Mouse (Mus musculus) heart, embryonic 10.5 days (tissue): ENCODE data around the gene Frat2. TPM values are rescaled to one million over a fixed set of nuclear protein-coding genes. Genes with fewer than 3 reads are reported as not detected.

ENCODE experiments used
- DNase-seq: peaks from one replicate; pipeline ENCODE4 v3.0.0-alpha.2; 2017; ENCODE audit warnings: low spot score
- H3K27ac ChIP-seq: fragments of 300-500 bp; sonication (generic); 2 replicates; pipeline ENCODE4 v1.5.1; 2016; ENCODE audit warnings: mild to moderate bottlenecking
- H3K27me3 ChIP-seq: fragments of 300-500 bp; sonication (generic); 2 replicates; pipeline ENCODE4 v1.6.1; 2016; ENCODE audit warnings: mild to moderate bottlenecking; ENCODE audit not compliant: poor library complexity, insufficient read depth, severe bottlenecking
- H3K36me3 ChIP-seq: fragments of 300-500 bp; sonication (generic); 2 replicates; pipeline ENCODE4 v1.6.1; 2016; ENCODE audit warnings: mild to moderate bottlenecking, moderate library complexity
- H3K4me1 ChIP-seq: fragments of 300-500 bp; sonication (generic); 2 replicates; pipeline ENCODE4 v1.6.1; 2016; ENCODE audit warnings: mild to moderate bottlenecking
- H3K4me3 ChIP-seq: fragments of 300-500 bp; sonication (generic); 2 replicates; pipeline ENCODE4 v1.5.1; 2016; ENCODE audit warnings: mild to moderate bottlenecking, moderate library complexity
- H3K9me3 ChIP-seq: fragments of 300-500 bp; sonication (generic); 2 replicates; pipeline ENCODE4 v1.6.1; 2016; ENCODE audit warnings: mild to moderate bottlenecking, moderate library complexity
- WGBS: fragments of 180-500 bp; shearing (Covaris S2); methylation state at CpG from one replicate; pipeline ENCODE4 v1.1.7; 2016; 5-methylcytosine and 5-hydroxymethylcytosine counted together
- polyA plus RNA-seq: library from polyadenylated mRNA; unstranded; fragments of >200 nt; fragmentation: Nextera tagmentation; extraction: Ambion mirVana; gene quantifications from 2 replicates; pipeline ENCODE4 v1.2.1, GENCODE M21; 2016

Frat2 gene
- polyA plus RNA-seq, 1 experiment from 2014 or later = 4.0 TPM

DNA sequence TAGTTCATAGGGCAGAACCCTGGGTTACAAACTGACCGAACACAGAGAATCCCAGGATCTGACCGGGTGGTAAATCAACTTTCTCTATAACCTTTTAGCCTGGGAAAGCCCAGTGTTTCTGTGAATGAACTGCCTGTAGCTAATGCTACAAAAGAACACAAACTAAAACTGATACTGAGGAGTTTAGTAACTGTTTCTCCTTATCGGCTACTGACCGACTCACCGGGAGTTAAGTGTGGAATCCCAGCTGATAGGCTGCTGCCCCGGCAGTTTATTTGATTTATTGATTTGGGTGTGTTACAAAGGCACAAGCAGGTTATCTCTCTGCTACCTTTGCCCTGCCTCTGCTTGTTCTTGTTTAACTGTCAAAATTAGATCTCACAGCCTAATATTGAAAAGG, 9.1 kb downstream of the Frat2 start:
- no peak for DNase-seq
- 29% methylated on average over 6 of the region's 6 CpGs for WGBS

DNA sequence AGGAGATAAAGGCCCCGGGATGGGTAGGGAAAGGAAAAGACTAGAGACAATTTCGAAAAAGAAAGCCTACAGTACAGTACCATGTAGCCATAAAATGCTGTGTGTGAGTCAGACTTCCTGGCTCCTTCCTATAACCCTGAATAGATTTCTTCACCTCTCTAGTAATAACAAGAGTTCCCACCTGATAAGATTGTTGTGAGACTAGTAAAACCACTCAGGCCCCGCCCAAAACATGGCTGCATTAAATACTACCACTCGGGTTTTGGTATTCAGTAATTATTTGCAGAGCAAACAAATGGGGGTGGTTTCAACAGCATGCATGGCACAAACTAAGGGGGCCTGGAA, 10.0 kb downstream of the Frat2 start:
- H3K4me3 ChIP-seq = peak overlapping the region; percentile 8; the same call in 1 of the 2 replicates
- no peaks in the 10 kb centered on the region for H3K36me3 ChIP-seq
- peaks cover 8% of the 10 kb centered on the region for H3K27me3 ChIP-seq
- DNase-seq = no peak
- WGBS = 29% methylated on average over 4 of the region's 4 CpGs
- no peaks in the 10 kb centered on the region for H3K9me3 ChIP-seq
- H3K4me1 ChIP-seq = peaks cover 46% of the 10 kb centered on the region
- H3K27ac ChIP-seq = peak overlapping the region; percentile 79

More for the DNA sequence above, 9.1 kb downstream of the Frat2 start:
- Histone ChIP-seq H3K4me1 (peaks cover 46% of the 10 kb centered on the region), H3K4me3 (no peak overlapping the region), H3K27me3 (no peaks in the 10 kb centered on the region), H3K27ac (peak overlapping the region; percentile 19; the same call in 1 of the 2 replicates), H3K9me3 (no peaks in the 10 kb centered on the region), H3K36me3 (no peaks in the 10 kb centered on the region)

DNA sequence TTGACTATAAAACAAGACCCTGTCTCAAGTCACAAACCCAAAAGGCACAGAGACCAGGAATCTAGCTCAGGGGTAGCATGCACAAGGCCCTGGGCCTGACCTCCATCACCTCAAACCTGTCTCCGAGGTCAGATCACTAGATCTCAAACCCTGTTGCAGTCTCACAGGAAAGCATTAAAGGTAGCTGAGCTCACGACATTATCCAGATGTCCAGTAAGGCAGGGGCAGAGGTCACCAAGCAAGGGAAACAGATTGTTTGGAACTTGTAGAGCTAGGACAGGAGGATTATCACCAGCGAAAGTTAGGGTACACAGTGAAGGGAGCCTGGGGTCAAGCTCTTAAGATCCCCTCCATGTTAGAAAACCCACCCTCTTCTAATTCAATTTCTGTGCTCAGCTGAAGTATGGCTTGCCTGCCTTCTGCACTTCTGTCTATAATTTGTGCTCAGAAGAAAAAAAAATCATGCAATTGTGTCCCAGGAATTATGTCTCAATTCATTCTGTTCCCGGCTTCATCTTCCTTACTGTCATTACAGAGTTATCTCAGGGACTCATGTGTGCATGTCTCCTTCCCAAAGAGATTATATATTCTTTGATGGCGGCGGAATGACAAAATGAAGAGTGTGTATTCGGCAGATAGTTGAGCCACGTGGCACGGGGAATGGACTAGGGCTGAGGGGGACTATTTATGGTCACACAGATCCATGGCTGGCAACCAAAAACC, 10.6 kb downstream of the Frat2 start:
- WGBS = 18% methylated on average over 9 of the region's 9 CpGs
- H3K4me1 ChIP-seq = peaks cover 46% of the 10 kb centered on the region
- peak overlapping the region; percentile 79 for H3K27ac ChIP-seq

DNA sequence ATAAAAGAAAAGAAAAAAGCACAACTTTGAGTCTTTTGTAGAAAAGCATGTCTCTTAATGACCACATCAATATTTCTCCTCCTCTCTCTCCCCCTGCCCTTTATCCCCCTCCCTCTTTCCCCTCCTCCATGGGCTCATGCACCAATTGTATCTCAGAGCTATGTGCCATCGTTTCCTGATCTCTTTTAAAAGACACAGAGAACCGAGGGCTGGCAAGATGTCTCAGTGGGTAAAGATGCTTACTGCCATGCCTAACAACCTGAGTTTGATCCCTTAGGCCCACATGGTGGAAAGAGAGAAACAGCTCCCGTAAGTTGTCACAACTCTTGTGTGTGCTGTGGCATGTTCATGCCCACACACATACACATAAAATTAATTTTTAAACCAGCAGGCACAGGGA, 11.2 kb downstream of the Frat2 start:
- no peak overlapping the region for H3K4me3 ChIP-seq
- no peaks in the 10 kb centered on the region for H3K36me3 ChIP-seq
- no peak for DNase-seq
- no peaks in the 10 kb centered on the region for H3K9me3 ChIP-seq
- H3K27me3 ChIP-seq = peaks cover 16% of the 10 kb centered on the region
- WGBS = 47% methylated on average over 3 of the region's 3 CpGs
- H3K27ac ChIP-seq = peak overlapping the region; percentile 79
- H3K4me1 ChIP-seq = peaks cover 51% of the 10 kb centered on the region

More for the DNA sequence above, 10.6 kb downstream of the Frat2 start:
- H3K36me3 ChIP-seq = no peaks in the 10 kb centered on the region
- no peaks in the 10 kb centered on the region for H3K9me3 ChIP-seq
- H3K4me3 ChIP-seq = no peak overlapping the region
- peaks cover 13% of the 10 kb centered on the region for H3K27me3 ChIP-seq
- DNase-seq = no peak

DNA sequence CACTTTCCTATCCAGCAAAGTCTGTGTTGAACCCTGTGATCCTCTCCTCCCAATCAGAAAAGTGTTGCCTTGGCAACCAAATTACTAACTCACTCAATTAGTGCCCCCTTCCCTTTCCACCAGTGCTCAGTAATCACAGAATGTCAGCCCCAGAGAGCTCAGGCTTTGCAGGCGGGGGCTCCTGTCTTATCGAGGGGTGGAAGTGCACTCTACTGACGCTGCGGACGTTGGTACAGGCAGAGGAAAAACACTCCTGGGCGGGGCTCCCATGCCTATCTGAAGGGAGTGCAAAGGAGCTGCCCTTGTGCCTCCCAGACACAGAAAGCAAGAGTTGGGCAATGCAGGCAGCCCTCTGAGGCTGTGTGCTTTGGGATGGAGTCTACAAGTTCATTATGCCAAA, 12.1 kb downstream of the Frat2 start:
- H3K36me3 ChIP-seq = no peaks in the 10 kb centered on the region
- H3K4me1 ChIP-seq = peaks cover 49% of the 10 kb centered on the region
- peak; percentile 94 for DNase-seq
- H3K9me3 ChIP-seq = no peaks in the 10 kb centered on the region
- H3K27me3 ChIP-seq = peaks cover 20% of the 10 kb centered on the region
- peak overlapping the region; percentile 79 for H3K27ac ChIP-seq
- H3K4me3 ChIP-seq = peak overlapping the region; percentile 33
- WGBS = under 1% methylated on average over 6 of the region's 6 CpGs

DNA sequence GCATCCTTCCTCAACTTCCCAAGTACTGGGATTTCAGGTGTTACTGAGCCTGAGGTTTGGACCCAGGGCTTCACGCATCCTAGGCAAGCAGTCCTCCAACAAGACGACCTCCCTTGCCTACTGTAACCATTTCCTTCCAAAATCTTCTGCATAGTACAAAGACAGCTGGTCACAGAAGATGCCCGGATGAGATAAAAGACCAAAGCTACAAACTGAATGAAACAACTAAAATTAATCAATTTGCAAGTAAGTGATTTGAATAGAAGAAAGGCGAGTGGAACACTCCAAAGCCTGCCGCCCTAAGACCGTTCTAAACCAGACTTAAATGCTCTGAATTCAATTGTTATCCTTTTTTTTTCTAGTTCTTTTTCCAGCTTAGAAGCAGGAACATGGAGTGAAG, 12.5 kb downstream of the Frat2 start:
- Histone ChIP-seq H3K27ac (peak overlapping the region; percentile 79; the same call in 1 of the 2 replicates), H3K9me3 (no peaks in the 10 kb centered on the region), H3K4me1 (peaks cover 53% of the 10 kb centered on the region), H3K4me3 (peak overlapping the region; percentile 33; the same call in 1 of the 2 replicates), H3K36me3 (no peaks in the 10 kb centered on the region), H3K27me3 (peaks cover 20% of the 10 kb centered on the region)
- WGBS = 44% methylated on average over 6 of the region's 6 CpGs
- DNase-seq = no peak

DNA sequence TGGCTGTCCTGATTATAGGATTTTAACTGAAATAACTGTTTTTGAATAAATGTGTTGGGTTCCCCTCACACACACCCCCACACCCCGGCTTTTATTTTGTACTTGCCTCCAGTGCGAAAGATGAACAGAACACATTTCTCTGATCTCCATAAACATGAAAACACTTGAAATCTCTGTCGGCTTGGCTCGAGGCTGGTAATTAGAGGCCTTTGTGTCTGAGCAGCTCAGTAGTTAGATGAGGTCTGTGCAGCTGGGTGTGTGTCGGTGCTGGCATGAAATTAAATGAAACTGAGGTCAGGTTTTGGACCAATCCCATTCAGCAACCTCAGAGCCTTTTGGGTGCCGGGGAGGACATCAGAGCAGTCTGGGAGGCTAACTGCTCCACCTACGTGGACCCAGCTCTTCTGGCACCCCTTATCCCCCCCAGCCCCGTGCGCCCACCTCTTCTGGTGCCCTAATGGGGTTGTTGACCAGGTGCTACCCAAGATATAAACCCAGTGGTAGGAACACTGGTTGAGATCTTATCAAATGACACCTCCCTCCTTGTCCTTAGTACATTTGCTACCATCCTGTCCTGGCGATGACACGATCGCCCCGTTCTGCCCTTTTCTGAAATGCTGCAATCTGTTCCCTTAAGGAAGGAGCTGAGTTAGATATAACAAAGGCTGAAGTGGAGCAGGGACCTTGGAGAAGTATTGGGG, 15.3 kb downstream of the Frat2 start:
- H3K27ac ChIP-seq = no peak overlapping the region
- no peak for DNase-seq
- no peaks in the 10 kb centered on the region for H3K36me3 ChIP-seq
- H3K4me1 ChIP-seq = peaks cover 44% of the 10 kb centered on the region
- no peak overlapping the region for H3K4me3 ChIP-seq
- no peaks in the 10 kb centered on the region for H3K9me3 ChIP-seq
- WGBS = 74% methylated on average over 13 of the region's 13 CpGs
- peaks cover 20% of the 10 kb centered on the region for H3K27me3 ChIP-seq

DNA sequence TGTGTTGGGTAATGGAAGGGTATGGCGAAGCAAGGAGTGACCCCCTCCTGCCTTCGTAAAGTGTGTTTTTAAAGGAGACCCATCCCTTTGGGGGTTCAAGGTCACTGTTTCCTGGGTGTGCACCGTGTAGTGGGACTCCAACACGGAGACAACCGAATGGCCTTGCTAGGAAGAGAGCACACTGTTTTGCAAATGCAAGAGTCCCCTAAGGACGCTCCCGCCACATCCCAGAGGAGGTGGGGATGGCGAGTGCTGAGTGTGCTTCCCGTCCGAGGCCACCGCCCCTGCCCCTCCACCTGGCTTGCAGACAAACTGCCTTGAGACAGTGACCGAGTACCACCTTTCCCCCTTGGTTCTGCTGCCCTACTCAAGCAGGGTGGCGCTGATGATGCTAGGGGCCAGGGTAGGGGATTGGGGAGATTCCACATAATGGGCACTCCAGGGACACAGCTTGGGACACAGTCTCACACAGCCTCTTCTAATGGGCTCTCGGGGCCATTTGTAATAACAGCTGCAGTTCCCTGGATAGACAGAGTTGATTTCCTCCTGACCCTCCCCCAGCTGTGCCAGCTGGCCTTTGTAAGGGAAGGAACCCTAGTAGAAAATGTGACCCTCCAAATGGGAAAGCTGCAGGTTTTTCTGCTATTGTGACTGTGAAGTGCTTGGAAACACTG, 16.1 kb downstream of the Frat2 start:
- DNase-seq = no peak
- Histone ChIP-seq H3K4me3 (peak overlapping the region; percentile 83), H3K4me1 (peaks cover 36% of the 10 kb centered on the region), H3K36me3 (no peaks in the 10 kb centered on the region), H3K9me3 (no peaks in the 10 kb centered on the region), H3K27ac (peak overlapping the region; percentile 59), H3K27me3 (peaks cover 20% of the 10 kb centered on the region)
- WGBS = 7% methylated on average over 14 of the region's 14 CpGs

DNA sequence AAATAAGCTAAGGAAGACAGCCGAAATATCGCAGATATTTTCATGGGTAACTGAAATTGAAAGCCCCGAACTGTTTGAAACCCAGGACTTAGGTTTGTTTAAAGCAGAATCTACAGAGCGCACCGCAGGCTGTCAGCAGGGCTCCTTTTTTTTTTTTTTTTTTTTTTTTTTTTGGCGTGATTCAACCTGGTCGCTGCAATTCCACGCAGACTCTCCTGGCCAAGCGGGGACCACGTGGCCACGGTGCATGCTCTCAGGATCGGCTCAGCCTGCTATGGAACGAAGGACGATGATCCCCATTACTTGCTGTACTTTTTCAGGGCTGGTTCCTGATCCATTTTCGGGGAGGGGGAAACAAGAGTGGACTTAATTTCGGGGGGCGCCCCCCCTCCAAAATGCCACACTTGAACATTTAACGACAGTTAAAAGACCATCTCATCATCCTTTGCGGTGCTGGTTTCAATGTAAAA, 16.8 kb downstream of the Frat2 start:
- H3K27ac ChIP-seq = peak overlapping the region; percentile 97
- peaks cover 28% of the 10 kb centered on the region for H3K4me1 ChIP-seq
- H3K27me3 ChIP-seq = peaks cover 20% of the 10 kb centered on the region
- DNase-seq = no peak
- no peaks in the 10 kb centered on the region for H3K36me3 ChIP-seq
- H3K9me3 ChIP-seq = no peaks in the 10 kb centered on the region
- peak overlapping the region; percentile 83 for H3K4me3 ChIP-seq
- under 1% methylated on average over 19 of the region's 19 CpGs for WGBS

DNA sequence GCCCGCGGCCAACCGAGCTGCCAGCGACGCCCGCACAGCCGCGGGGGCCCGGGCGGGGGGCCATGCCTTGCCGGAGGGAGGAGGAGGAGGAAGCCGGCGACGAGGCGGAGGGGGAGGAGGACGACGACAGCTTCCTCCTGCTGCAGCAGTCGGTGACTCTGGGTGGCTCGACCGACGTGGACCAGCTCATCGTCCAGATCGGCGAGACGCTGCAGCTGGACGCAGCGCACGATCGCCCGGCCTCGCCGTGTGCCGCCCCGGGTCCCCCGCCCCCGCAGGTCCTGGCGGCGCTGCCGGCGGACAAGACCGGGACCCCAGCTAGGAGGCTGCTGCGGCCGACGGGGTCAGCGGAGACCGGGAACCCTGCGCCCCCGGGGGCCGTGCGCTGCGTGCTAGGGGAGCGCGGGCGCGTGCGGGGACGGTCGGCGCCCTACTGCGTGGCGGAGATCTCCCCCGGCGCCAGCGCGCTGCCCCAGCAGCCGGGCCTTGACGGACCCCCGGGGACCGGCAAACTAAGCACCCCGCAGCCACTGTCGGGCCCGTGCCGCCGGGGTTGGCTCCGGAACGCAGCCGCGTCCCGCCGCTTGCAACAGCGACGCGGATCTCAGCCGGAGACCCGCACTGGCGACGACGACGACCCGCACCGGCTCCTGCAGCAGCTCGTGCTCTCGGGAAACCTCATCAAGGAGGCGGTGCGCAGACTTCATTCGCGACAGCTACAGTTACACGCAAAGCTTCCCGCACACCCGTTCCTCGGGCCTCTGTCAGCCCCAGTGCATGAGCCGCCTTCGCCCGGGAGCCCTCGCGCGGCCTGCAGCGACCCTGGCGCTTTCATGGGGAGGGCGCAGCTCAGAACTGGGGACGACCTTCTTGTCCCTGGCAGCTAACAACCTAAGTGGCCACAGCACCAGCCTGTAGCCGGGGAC, 17.6 kb downstream of the Frat2 start:
- peak; percentile 85 for DNase-seq
- WGBS = under 1% methylated on average over 103 of the region's 112 CpGs
- Histone ChIP-seq H3K27me3 (peaks cover 20% of the 10 kb centered on the region), H3K36me3 (no peaks in the 10 kb centered on the region), H3K27ac (peak overlapping the region; percentile 97), H3K9me3 (no peaks in the 10 kb centered on the region), H3K4me1 (peaks cover 21% of the 10 kb centered on the region), H3K4me3 (peak overlapping the region; percentile 83)

DNA sequence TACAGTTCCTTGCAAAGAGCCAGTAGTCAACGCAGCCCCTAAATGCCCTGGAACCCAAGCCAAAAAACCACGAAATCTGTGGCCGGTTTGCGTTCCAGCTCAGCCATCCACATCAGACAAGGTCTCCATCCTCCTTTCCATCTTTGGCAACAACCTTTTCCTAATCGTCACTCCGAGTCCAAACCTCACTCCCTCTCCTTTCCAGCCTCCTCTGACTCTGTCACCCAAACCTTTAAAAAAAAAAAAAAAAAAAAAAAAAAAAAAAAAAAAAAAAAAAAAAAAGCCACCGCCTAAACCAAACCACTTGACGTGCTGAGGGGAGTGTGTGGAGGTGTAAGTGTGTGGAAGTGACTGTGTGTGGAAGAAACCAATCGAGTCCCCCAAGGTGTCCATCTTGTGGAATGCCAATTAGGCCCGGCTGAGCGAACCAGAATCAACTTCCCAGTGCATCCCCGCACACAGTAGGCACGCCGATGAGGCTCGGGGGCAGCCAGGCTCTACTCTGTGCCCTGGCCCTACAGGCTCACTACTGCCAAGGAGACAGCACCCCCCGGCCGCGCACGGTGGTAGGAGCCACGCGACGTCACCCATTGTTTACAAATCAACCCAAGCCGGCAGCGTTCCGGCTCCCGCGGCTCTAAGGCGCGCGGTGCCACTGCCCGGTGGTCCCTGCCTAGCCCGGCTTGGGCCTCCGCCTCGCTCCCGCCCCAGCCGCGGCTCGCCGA, 18.4 kb downstream of the Frat2 start, which contains the start of gene Frat1:
Frat1 (plus strand) TSS at position 590 of the 725 bp plus-strand sequence.
- Histone ChIP-seq H3K27me3 (peaks cover 20% of the 10 kb centered on the region), H3K4me1 (peaks cover 17% of the 10 kb centered on the region), H3K9me3 (no peaks in the 10 kb centered on the region), H3K36me3 (no peaks in the 10 kb centered on the region), H3K4me3 (peak within 1 kb of the TSS; percentile 83), H3K27ac (peak within 1 kb of the TSS; percentile 97)
- 1% methylated on average over 39 of the region's 39 CpGs for WGBS
- peak; percentile 96 for DNase-seq
